Mouse (Mus musculus) bone marrow, adult 2 months (tissue): ENCODE data around the gene Nusap1.

Source experiments
- CTCF ChIP-seq: fragments of 200-500 bp; IDR thresholded peaks from 2 replicates; pipeline ENCODE4 v1.5.1; 2011; ENCODE audit warnings: low read length, control low read depth; ENCODE audit not compliant: control insufficient read depth, insufficient read depth
- POLR2A ChIP-seq: fragments of 200-500 bp; IDR thresholded peaks from 2 replicates; pipeline ENCODE4 v1.6.1; 2011; ENCODE audit warnings: low read depth, mild to moderate bottlenecking, control low read depth, low read length, borderline replicate concordance; ENCODE audit not compliant: control insufficient read depth

DNA sequence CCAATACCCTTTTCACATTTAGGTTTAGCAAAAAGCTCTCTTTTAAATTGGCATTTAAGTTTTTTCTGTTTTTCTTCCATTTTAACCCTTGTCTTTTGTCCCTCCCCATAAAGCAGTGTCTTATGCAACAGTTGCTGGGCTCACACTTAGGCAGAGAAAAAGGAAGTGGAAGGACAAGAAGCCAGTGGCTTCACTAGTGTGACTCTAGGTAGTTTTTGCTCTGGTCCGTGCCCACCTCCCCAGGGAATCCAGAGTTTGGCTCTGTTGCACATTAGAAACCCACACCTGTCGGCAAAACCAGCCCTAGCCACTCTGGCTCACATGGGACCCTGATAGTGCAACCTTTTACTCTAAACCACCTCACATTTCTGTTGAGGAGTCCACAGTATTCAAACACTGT lies 80.4 kb downstream of the Nusap1 start:
- TF ChIP-seq POLR2A, result no peak
- no peak for TF ChIP-seq CTCF
